Mouse (Mus musculus): Measurements from ENCODE around the gene Tmem189. TPM values are rescaled to one million over a fixed set of nuclear protein-coding genes. Genes with fewer than 3 reads are reported as not detected.
A peak's percentile ranks its signal among the peaks of the same experiment; 100 is the strongest.

The Tmem189 gene
- polyA plus RNA-seq, 1 experiment from 2014 or later = 30.4 TPM

- no peak overlapping the region for H3K9ac ChIP-seq
- peaks cover 38% of the 10 kb centered on the region for H3K36me3 ChIP-seq
- peaks cover 20% of the 10 kb centered on the region for H3K4me1 ChIP-seq
- peaks cover 6% of the 10 kb centered on the region; the same call in 1 of the 2 replicates for H3K27me3 ChIP-seq (replicated peaks)
- no peak overlapping the region for H3K27ac ChIP-seq
- no peak overlapping the region for H3K4me3 ChIP-seq
- ATAC-seq = peak; percentile 50; the same call in 1 of the 2 replicates
- H3K9me3 ChIP-seq (replicated peaks) = no peaks in the 10 kb centered on the region
- H3K4me2 ChIP-seq = peak overlapping the region; percentile 23; the same call in 1 of the 2 replicates
- 41% methylated on average over 8 of the region's 8 CpGs for WGBS (ENCODE audit: insufficient replicate concordance)
Observed at GRCm38 (mm10) chr2:167641337-167641736, 48.3 kb downstream of the Tmem189 start.

GRCm38 (mm10) chr2:167640279-167640678, 49.3 kb downstream of the Tmem189 start:
- H3K4me3 ChIP-seq = no peak overlapping the region
- WGBS (ENCODE audit: insufficient replicate concordance) = 84% methylated on average over 3 of the region's 3 CpGs

GRCm38 (mm10) chr2:167634865-167635512, 54.6 kb downstream of the Tmem189 start:
- 0 out of 2 replicates have a peak overlapping the region, but pooled peaks have one; percentile 59 for H3K27ac ChIP-seq
- H3K9me3 ChIP-seq (replicated peaks) = no peaks in the 10 kb centered on the region
- peak overlapping the region; percentile 98 for H3K4me3 ChIP-seq
- H3K36me3 ChIP-seq = no peaks in the 10 kb centered on the region; the same call in 1 of the 2 replicates
- H3K9ac ChIP-seq = peak overlapping the region; percentile 46; the same call in 1 of the 2 replicates
- 64% methylated on average over 7 of the region's 7 CpGs for whole genome bisulfite sequencing (ENCODE audit: insufficient replicate concordance)
- ATAC-seq = no peak
- H3K27me3 ChIP-seq (replicated peaks) = peaks cover 6% of the 10 kb centered on the region; the same call in 1 of the 2 replicates
- H3K4me2 ChIP-seq = peak overlapping the region; percentile 90
- peaks cover 53% of the 10 kb centered on the region for H3K4me1 ChIP-seq

More at GRCm38 (mm10) chr2:167640279-167640678, 49.3 kb downstream of the Tmem189 start:
- H3K27me3 ChIP-seq (replicated peaks) = peaks cover 6% of the 10 kb centered on the region; the same call in 1 of the 2 replicates
- peaks cover 29% of the 10 kb centered on the region for H3K4me1 ChIP-seq
- H3K36me3 ChIP-seq = peaks cover 29% of the 10 kb centered on the region
- no peak for ATAC-seq
- no peaks in the 10 kb centered on the region for H3K9me3 ChIP-seq (replicated peaks)
- H3K9ac ChIP-seq = no peak overlapping the region
- H3K27ac ChIP-seq = no peak overlapping the region
- H3K4me2 ChIP-seq = no peak overlapping the region

- H3K4me2 ChIP-seq = peak overlapping the region; percentile 90
- under 1% methylated on average over 15 of the region's 15 CpGs for WGBS (ENCODE audit: insufficient replicate concordance)
- H3K27ac ChIP-seq = peak overlapping the region; percentile 100
- no peaks in the 10 kb centered on the region for H3K9me3 ChIP-seq (replicated peaks)
- peak overlapping the region; percentile 98 for H3K4me3 ChIP-seq
- H3K4me1 ChIP-seq = peaks cover 59% of the 10 kb centered on the region
- peak overlapping the region; percentile 99 for H3K9ac ChIP-seq
- peaks cover 4% of the 10 kb centered on the region for H3K36me3 ChIP-seq
- H3K27me3 ChIP-seq (replicated peaks) = peaks cover 6% of the 10 kb centered on the region; the same call in 1 of the 2 replicates
- ATAC-seq = peak; percentile 73
Observed at GRCm38 (mm10) chr2:167634338-167634770, 55.3 kb downstream of the Tmem189 start.

- Histone ChIP-seq H3K4me2 (peak overlapping the region; percentile 90), H3K4me3 (peak overlapping the region; percentile 98), H3K27ac (peak overlapping the region; percentile 100), H3K36me3 (peaks cover 12% of the 10 kb centered on the region), H3K4me1 (peaks cover 68% of the 10 kb centered on the region), H3K9ac (peak overlapping the region; percentile 99), H3K9me3 (replicated peaks) (no peaks in the 10 kb centered on the region), H3K27me3 (replicated peaks) (peaks cover 4% of the 10 kb centered on the region; the same call in 1 of the 2 replicates)
- ATAC-seq = no peak
- 88% methylated on average over 6 of the region's 6 CpGs for WGBS (ENCODE audit: insufficient replicate concordance)
Observed at GRCm38 (mm10) chr2:167633537-167633872, 56.1 kb downstream of the Tmem189 start.

- H3K9ac ChIP-seq = peak overlapping the region; percentile 99
- no peak for ATAC-seq
- peaks cover 18% of the 10 kb centered on the region for H3K36me3 ChIP-seq
- peak overlapping the region; percentile 98 for H3K4me3 ChIP-seq
- H3K27ac ChIP-seq = peak overlapping the region; percentile 100
- no peaks in the 10 kb centered on the region for H3K27me3 ChIP-seq (replicated peaks)
- peaks cover 74% of the 10 kb centered on the region for H3K4me1 ChIP-seq
- H3K9me3 ChIP-seq (replicated peaks) = no peaks in the 10 kb centered on the region
- peak overlapping the region; percentile 90 for H3K4me2 ChIP-seq
- 69% methylated on average over 12 of the region's 12 CpGs for WGBS (ENCODE audit: insufficient replicate concordance)
Observed at GRCm38 (mm10) chr2:167632731-167633536, 56.7 kb downstream of the Tmem189 start.

GRCm38 (mm10) chr2:167631591-167632448, 57.8 kb downstream of the Tmem189 start, which contains the start of gene Ube2v1:
Gene Ube2v1 (minus strand): TSS chr2:167632095.
- Histone ChIP-seq H3K9me3 (replicated peaks) (no peaks in the 10 kb centered on the region), H3K36me3 (peaks cover 29% of the 10 kb centered on the region), H3K4me1 (peaks cover 78% of the 10 kb centered on the region), H3K4me3 (peak within 1 kb of the TSS; percentile 98), H3K27ac (peak within 1 kb of the TSS; percentile 100), H3K27me3 (replicated peaks) (no peaks in the 10 kb centered on the region), H3K9ac (peak within 1 kb of the TSS; percentile 99), H3K4me2 (peak within 1 kb of the TSS; percentile 90)
- WGBS (ENCODE audit: insufficient replicate concordance) = under 1% methylated on average over 82 of the region's 87 CpGs
- peak; percentile 72 for ATAC-seq

- peak overlapping the region; percentile 98 for H3K4me3 ChIP-seq
- 2% methylated on average over 31 of the region's 31 CpGs for WGBS (ENCODE audit: insufficient replicate concordance)
- H3K27ac ChIP-seq = peak overlapping the region; percentile 100
- peak overlapping the region; percentile 99 for H3K9ac ChIP-seq
- peaks cover 32% of the 10 kb centered on the region for H3K36me3 ChIP-seq
- no peaks in the 10 kb centered on the region for H3K27me3 ChIP-seq (replicated peaks)
- peak overlapping the region; percentile 90 for H3K4me2 ChIP-seq
- peaks cover 81% of the 10 kb centered on the region for H3K4me1 ChIP-seq
- no peaks in the 10 kb centered on the region for H3K9me3 ChIP-seq (replicated peaks)
- ATAC-seq = no peak
Observed at GRCm38 (mm10) chr2:167631181-167631590, 58.4 kb downstream of the Tmem189 start.

GRCm38 (mm10) chr2:167630421-167630820, 59.2 kb downstream of the Tmem189 start:
- Histone ChIP-seq H3K4me1 (peaks cover 82% of the 10 kb centered on the region), H3K27me3 (replicated peaks) (no peaks in the 10 kb centered on the region), H3K4me3 (peak overlapping the region; percentile 98), H3K27ac (peak overlapping the region; percentile 100), H3K36me3 (peaks cover 39% of the 10 kb centered on the region), H3K9me3 (replicated peaks) (no peaks in the 10 kb centered on the region), H3K9ac (peak overlapping the region; percentile 99), H3K4me2 (peak overlapping the region; percentile 90)
- no peak for ATAC-seq
- 52% methylated on average over 5 of the region's 5 CpGs for WGBS (ENCODE audit: insufficient replicate concordance)

GRCm38 (mm10) chr2:167629665-167630209, 59.9 kb downstream of the Tmem189 start:
- Histone ChIP-seq H3K36me3 (peaks cover 46% of the 10 kb centered on the region), H3K27me3 (replicated peaks) (no peaks in the 10 kb centered on the region), H3K9me3 (replicated peaks) (no peaks in the 10 kb centered on the region), H3K9ac (peak overlapping the region; percentile 99), H3K4me3 (peak overlapping the region; percentile 98), H3K27ac (peak overlapping the region; percentile 100), H3K4me2 (peak overlapping the region; percentile 90), H3K4me1 (peaks cover 82% of the 10 kb centered on the region)
- WGBS (ENCODE audit: insufficient replicate concordance) = 64% methylated on average over 11 of the region's 11 CpGs
- no peak for ATAC-seq

GRCm38 (mm10) chr2:167628872-167629271, 60.8 kb downstream of the Tmem189 start:
- Histone ChIP-seq H3K4me3 (peak overlapping the region; percentile 98), H3K27me3 (replicated peaks) (no peaks in the 10 kb centered on the region), H3K9me3 (replicated peaks) (no peaks in the 10 kb centered on the region), H3K4me2 (peak overlapping the region; percentile 90), H3K36me3 (peaks cover 52% of the 10 kb centered on the region), H3K27ac (peak overlapping the region; percentile 100), H3K9ac (peak overlapping the region; percentile 99), H3K4me1 (peaks cover 81% of the 10 kb centered on the region)
- ATAC-seq = peak; percentile 91
- WGBS (ENCODE audit: insufficient replicate concordance) = 19% methylated on average over 4 of the region's 4 CpGs
